Mouse (Mus musculus) forebrain, embryonic 13.5 days (tissue): Measurements from ENCODE around the gene Pla1a. TPM values are rescaled to one million over a fixed set of nuclear protein-coding genes. Genes with fewer than 3 reads are reported as not detected.
A peak's percentile ranks its signal among the peaks of the same experiment; 100 is the strongest.
"Not testable (repeated sequence)": the region's sequence is repeated elsewhere in the genome, so short reads cannot be mapped to it uniquely, and the experiment has no call there.

ENCODE experiments used
- ATAC-seq: fragments of 200-750 bp; cut with Nextera tagmentation; 2 replicates; pipeline ENCODE4 v1.8.0; 2017
- H3K27ac ChIP-seq: fragments of 300-500 bp; sonication (generic); 2 replicates; pipeline ENCODE4 v1.5.1; 2015; ENCODE audit warnings: inconsistent platforms, mild to moderate bottlenecking, moderate library complexity
- H3K27me3 ChIP-seq: fragments of 300-500 bp; sonication (generic); 2 replicates; pipeline ENCODE4 v1.6.1; 2015; ENCODE audit warnings: mild to moderate bottlenecking, inconsistent platforms
- H3K36me3 ChIP-seq: fragments of 300-500 bp; sonication (generic); 2 replicates; pipeline ENCODE4 v1.6.1; 2015; ENCODE audit warnings: mild to moderate bottlenecking, inconsistent platforms; ENCODE audit not compliant: poor library complexity, severe bottlenecking
- H3K4me1 ChIP-seq: fragments of 300-500 bp; sonication (generic); 2 replicates; pipeline ENCODE4 v1.6.1; 2015; ENCODE audit warnings: inconsistent platforms
- H3K4me2 ChIP-seq: fragments of 300-500 bp; sonication (generic); 2 replicates; pipeline ENCODE4 v1.6.1; 2015; ENCODE audit warnings: inconsistent platforms, mild to moderate bottlenecking, moderate library complexity
- H3K4me3 ChIP-seq: fragments of 300-500 bp; sonication (generic); 2 replicates; pipeline ENCODE4 v1.5.1; 2015; ENCODE audit warnings: mild to moderate bottlenecking, inconsistent platforms
- H3K9ac ChIP-seq: fragments of 300-500 bp; sonication (generic); 2 replicates; pipeline ENCODE4 v1.6.1; 2015; ENCODE audit warnings: mild to moderate bottlenecking, inconsistent platforms
- H3K9me3 ChIP-seq: fragments of 300-500 bp; sonication (generic); replicated peaks from 2 replicates; pipeline ENCODE4 v1.6.1; 2016; ENCODE audit warnings: inconsistent platforms
- WGBS: fragments of 180-500 bp; shearing (Covaris S2); methylation state at CpG from one replicate; pipeline ENCODE4 v1.1.7; 2015; 5-methylcytosine and 5-hydroxymethylcytosine counted together
- polyA plus RNA-seq: library from polyadenylated mRNA; unstranded; fragments of >200 nt; fragmentation: Nextera tagmentation; extraction: Ambion mirVana; gene quantifications from 2 replicates; pipeline ENCODE4 v1.2.1, GENCODE M21; 2015

The Pla1a gene
- polyA plus RNA-seq, 1 experiment from 2014 or later, result 0.45 TPM

DNA sequence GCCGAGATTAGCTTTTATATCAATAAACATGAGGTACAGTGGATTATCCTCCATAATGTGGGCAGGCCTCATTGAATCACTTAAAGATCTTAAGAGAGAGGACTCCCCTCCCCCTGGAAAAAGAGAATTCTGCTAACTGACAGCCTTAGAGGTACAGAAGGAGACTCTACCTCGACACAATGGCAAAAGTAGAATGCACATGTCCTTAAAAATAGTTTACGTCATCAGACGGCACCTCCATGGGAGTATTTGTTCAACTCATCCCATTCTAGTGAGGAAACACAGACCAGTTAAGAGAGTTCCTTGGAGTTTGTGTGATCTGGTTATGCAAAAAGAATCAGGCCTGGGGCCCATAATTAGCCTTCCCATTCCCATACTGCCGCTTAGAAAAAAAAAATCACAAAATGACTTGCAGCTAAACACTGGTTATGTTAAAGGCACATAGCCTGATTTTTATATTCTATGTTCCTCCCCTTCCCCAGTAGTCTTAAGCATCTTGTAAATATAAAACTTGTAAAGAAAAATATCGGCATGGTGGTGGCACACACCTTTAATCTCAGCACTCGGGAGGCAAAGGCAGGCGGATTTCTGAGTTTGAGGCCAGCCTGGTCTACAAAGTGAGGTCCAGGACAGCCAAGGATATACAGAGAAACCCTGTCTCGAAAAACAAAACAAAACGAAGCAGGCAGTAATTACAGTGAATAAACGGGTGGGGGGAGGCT lies 21.7 kb upstream of the Pla1a start:
- H3K36me3 ChIP-seq, result peaks cover 10% of the 10 kb centered on the region
- no peak overlapping the region for H3K4me3 ChIP-seq
- no peak overlapping the region for H3K4me2 ChIP-seq
- H3K27ac ChIP-seq, result no peak overlapping the region
- ATAC-seq, result no peak
- H3K9ac ChIP-seq, result no peak overlapping the region
- H3K27me3 ChIP-seq, result no peaks in the 10 kb centered on the region
- no peaks in the 10 kb centered on the region for H3K9me3 ChIP-seq
- 83% methylated on average over 11 of the region's 11 CpGs for WGBS
- peaks cover 19% of the 10 kb centered on the region for H3K4me1 ChIP-seq

DNA sequence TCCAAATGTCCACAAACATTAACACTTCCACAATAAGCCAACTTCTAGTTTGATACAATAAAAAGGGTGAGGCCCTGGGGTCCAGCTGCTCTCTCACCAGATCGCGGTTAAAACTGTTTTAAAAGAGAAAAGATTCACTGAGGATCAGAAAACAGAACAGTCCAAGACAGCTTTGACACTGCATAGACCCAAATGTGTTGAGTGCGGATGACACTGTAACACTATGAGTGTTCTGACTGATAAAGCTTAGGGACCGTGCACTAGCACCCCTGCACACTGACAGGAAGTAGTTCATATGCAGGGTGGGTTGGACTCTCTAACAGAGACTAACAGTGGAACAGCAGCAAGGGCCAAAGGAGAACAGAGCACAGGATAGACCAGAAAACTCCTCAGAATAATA lies 21.0 kb upstream of the Pla1a start:
- Histone ChIP-seq H3K9me3 (no peaks in the 10 kb centered on the region), H3K36me3 (peaks cover 16% of the 10 kb centered on the region), H3K4me1 (peaks cover 19% of the 10 kb centered on the region), H3K4me2 (no peak overlapping the region), H3K27ac (no peak overlapping the region), H3K4me3 (no peak overlapping the region), H3K27me3 (no peaks in the 10 kb centered on the region), H3K9ac (no peak overlapping the region)
- ATAC-seq, result no peak
- WGBS, result 91% methylated on average over 4 of the region's 4 CpGs

DNA sequence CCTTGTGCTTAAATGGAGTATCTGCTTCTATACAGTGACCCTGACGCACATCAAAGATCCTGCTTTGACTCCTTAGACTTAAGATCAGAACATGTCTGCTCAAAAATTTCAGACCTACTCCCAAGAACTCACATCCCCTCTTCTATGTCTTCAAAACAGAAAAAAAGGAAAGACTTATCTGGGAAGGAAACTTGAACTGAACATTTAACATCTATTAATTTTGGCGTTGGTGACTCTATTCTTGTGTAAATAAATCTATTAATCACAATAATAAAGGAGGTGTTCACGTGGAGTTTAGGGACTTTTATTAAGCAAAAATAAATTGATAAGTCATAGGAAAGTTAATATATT lies 20.2 kb upstream of the Pla1a start:
- H3K4me1 ChIP-seq, result peaks cover 19% of the 10 kb centered on the region
- ATAC-seq, result no peak
- peak overlapping the region; percentile 66 for H3K4me2 ChIP-seq
- WGBS, result 32% methylated on average over 3 of the region's 3 CpGs
- peaks cover 24% of the 10 kb centered on the region for H3K36me3 ChIP-seq
- H3K4me3 ChIP-seq, result peak overlapping the region; percentile 81
- H3K9me3 ChIP-seq, result no peaks in the 10 kb centered on the region
- H3K27ac ChIP-seq, result no peak overlapping the region
- peak overlapping the region; percentile 96 for H3K9ac ChIP-seq
- no peaks in the 10 kb centered on the region for H3K27me3 ChIP-seq

GRCm38 (mm10) chr16:38452442-38453202 lies 19.7 kb upstream of the Pla1a start, which contains the start of gene Adprh:
TSS of gene Adprh (minus strand) at chr16:38452703.
- ATAC-seq, result peak; percentile 99
- H3K4me2 ChIP-seq, result peak within 1 kb of the TSS; percentile 66

DNA sequence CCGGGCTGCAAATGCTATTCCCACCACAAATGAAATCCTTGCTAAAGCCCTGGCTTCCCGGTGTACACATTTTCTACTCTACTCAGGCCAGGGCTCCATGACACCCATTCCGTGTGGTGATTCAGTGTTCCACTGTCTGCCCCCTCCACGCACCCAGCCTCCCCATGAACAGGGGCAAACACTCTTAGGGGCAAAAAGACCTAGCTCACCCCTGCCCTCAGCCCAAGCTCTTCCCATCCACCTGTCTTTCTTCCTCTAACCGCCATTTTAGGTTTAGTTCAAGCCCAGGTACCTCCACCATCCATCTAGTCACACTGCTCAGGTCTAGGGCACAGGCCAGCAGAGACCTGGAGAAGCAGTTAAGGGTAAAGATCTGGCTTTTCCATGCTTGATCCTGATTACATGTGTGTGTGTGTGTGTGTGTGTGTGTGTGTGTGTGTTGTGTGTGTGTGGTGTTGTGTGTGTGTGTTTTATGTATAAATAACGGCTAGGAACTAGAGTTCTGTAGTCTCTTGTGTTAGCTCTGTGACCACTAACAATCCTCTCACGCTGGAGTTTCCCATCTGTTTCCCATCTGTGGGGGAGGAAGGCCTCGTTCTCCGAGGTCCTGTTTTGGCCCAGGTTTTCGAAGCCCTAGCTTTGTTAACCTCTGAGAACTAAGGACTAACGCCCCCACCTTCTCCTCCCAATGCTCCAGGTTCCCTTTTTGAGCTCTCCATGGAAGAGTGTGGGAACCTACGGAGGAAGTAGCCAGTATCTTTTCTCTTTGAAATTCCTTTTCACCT lies 18.7 kb upstream of the Pla1a start:
- no peak for ATAC-seq
- Histone ChIP-seq H3K9ac (peak overlapping the region; percentile 96), H3K36me3 (peaks cover 40% of the 10 kb centered on the region), H3K4me1 (peaks cover 19% of the 10 kb centered on the region), H3K4me2 (peak overlapping the region; percentile 66), H3K27me3 (no peaks in the 10 kb centered on the region), H3K9me3 (no peaks in the 10 kb centered on the region), H3K4me3 (peak overlapping the region; percentile 81), H3K27ac (peak overlapping the region; percentile 83; the same call in 1 of the 2 replicates)
- WGBS, result 44% methylated on average over 12 of the region's 12 CpGs

More at GRCm38 (mm10) chr16:38452442-38453202, 19.7 kb upstream of the Pla1a start, which contains the start of gene Adprh:
- Histone ChIP-seq H3K36me3 (peaks cover 30% of the 10 kb centered on the region), H3K4me1 (peaks cover 19% of the 10 kb centered on the region), H3K9ac (peak within 1 kb of the TSS; percentile 96), H3K4me3 (peak within 1 kb of the TSS; percentile 81), H3K27me3 (no peaks in the 10 kb centered on the region), H3K9me3 (no peaks in the 10 kb centered on the region), H3K27ac (peak within 1 kb of the TSS; percentile 83)
- under 1% methylated on average over 57 of the region's 61 CpGs for WGBS

- H3K9me3 ChIP-seq, result no peaks in the 10 kb centered on the region
- H3K36me3 ChIP-seq, result peaks cover 49% of the 10 kb centered on the region
- no peak for ATAC-seq
- peaks cover 19% of the 10 kb centered on the region for H3K4me1 ChIP-seq
- WGBS, result 91% methylated on average over 7 of the region's 7 CpGs
- no peak overlapping the region for H3K27ac ChIP-seq
- no peak overlapping the region for H3K9ac ChIP-seq
- H3K27me3 ChIP-seq, result no peaks in the 10 kb centered on the region
- H3K4me3 ChIP-seq, result no peak overlapping the region
- no peak overlapping the region; the same call in 1 of the 2 replicates for H3K4me2 ChIP-seq
Measured at GRCm38 (mm10) chr16:38450707-38451106, 17.8 kb upstream of the Pla1a start.

DNA sequence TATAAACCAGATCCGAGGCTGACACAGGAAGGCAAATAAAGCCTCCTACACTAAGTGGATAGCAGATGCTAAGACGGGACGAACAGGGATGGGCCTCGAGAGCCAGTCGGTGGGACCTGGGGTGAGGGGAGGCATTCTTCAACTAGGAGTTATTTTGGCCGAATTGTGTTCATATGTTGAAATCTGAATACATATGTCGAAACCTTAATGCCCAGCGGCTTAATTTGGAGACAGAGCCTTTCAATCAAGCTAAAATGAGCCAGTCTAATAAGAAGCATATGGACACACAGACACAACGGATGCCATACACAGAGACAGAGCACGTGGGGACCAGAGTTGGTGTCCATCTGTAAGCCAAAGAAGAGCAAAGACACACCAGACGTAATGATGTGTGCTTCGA lies 15.5 kb upstream of the Pla1a start:
- peaks cover 19% of the 10 kb centered on the region for H3K4me1 ChIP-seq
- 95% methylated on average over 12 of the region's 12 CpGs for WGBS

DNA sequence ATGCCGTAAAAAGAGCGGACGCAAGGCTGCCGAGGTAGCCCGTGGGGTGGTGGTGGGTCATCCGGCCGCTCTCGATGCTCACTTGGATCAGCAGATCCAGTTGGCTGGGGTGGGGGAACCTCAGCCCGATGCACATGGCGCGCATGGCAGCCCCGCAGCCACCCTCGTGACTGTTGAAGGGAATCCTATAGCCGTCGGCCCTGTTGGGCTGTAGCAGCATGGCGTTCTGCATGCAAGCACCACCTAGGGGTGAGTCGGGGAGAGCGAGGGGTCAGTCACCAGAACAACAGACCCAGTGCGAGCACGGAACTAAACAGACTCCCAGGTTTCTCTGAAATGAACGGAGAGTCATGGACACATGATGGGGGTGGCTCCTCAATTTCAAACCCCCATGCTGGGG lies 14.4 kb upstream of the Pla1a start:
- no peak overlapping the region for H3K4me3 ChIP-seq
- no peak overlapping the region for H3K9ac ChIP-seq
- ATAC-seq, result no peak
- 88% methylated on average over 21 of the region's 21 CpGs for WGBS
- no peaks in the 10 kb centered on the region for H3K27me3 ChIP-seq
- no peaks in the 10 kb centered on the region for H3K9me3 ChIP-seq
- H3K27ac ChIP-seq, result no peak overlapping the region
- H3K4me1 ChIP-seq, result peaks cover 16% of the 10 kb centered on the region
- peaks cover 81% of the 10 kb centered on the region for H3K36me3 ChIP-seq
- H3K4me2 ChIP-seq, result no peak overlapping the region

More for the DNA sequence above, 15.5 kb upstream of the Pla1a start:
- no peaks in the 10 kb centered on the region for H3K27me3 ChIP-seq
- H3K27ac ChIP-seq, result no peak overlapping the region
- H3K4me2 ChIP-seq, result no peak overlapping the region
- H3K36me3 ChIP-seq, result peaks cover 71% of the 10 kb centered on the region
- H3K9me3 ChIP-seq, result no peaks in the 10 kb centered on the region
- H3K9ac ChIP-seq, result no peak overlapping the region
- ATAC-seq, result no peak
- no peak overlapping the region for H3K4me3 ChIP-seq

DNA sequence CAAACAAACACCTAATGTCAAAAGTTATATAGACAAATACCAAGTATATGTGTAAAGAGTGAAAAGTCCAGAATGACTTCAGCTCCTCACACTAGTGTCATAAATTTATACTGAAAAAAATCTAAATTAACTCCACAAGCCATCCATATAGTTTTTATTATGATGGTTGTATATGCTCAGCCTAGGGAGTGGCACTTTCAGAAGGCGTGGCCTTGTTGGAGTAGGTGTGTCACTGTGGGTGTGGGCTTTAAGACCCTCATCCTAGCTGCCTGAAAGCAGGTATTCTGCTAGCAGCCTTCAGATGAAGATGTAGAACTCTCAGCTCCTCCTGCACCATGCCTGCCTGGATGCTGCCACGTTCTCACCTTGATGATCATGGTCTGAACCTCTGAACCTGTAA lies 13.2 kb upstream of the Pla1a start:
- H3K27me3 ChIP-seq, H3K4me2 ChIP-seq, H3K9ac ChIP-seq, H3K4me3 ChIP-seq, H3K9me3 ChIP-seq, H3K4me1 ChIP-seq, ATAC-seq, H3K27ac ChIP-seq: not testable (repeated sequence)
- peaks cover 85% of the 10 kb centered on the region for H3K36me3 ChIP-seq
- WGBS, result 98% methylated on average over 2 of the region's 2 CpGs

DNA sequence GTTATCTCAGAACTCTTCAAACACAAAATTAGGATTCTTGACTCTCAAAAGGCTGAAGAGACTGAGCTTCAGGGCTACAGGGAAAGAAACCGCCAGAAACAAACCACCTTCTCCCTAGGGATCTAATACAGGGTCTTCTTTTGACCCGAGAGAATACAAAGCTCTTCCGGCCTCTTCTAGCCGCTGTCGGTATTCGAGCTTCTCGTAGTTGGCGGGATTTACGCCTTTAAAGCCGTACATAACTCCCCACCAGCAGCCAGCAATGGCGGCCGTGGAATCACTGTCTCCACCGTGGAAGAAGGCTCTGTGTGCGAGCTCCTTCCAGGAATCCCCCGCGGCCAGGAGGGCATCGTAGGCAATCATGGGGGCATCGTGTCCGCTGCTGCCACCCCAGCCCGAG lies 12.6 kb upstream of the Pla1a start:
- Histone ChIP-seq H3K9me3 (no peaks in the 10 kb centered on the region), H3K4me1 (0 out of 2 replicates have a peak, but pooled peaks cover 5% of the 10 kb centered on the region), H3K4me2 (no peak overlapping the region), H3K27ac (no peak overlapping the region), H3K36me3 (peaks cover 84% of the 10 kb centered on the region), H3K27me3 (no peaks in the 10 kb centered on the region), H3K9ac (no peak overlapping the region), H3K4me3 (no peak overlapping the region)
- ATAC-seq, result no peak
- 95% methylated on average over 20 of the region's 20 CpGs for WGBS

DNA sequence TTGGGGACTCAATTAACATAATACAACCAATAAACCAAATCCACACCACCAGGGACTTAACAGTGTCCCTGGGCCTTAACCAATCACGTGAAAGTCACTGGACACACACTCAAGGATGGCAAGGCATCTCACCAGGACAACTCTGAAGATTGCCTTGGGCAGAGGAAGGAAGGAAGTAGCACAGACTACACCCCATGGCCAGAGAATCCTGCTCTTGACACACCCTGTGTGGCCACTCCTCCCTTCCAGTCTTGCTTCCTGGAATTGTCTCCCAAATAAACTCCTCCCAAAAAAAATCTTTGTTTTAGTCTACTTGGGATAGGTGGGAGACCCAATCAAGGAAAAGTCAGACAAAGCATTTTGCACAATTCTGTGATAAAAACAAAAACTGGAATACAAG lies 12.1 kb upstream of the Pla1a start:
- H3K36me3 ChIP-seq, result peaks cover 79% of the 10 kb centered on the region
- H3K27ac ChIP-seq, result no peak overlapping the region
- WGBS, result 91% methylated on average over 1 of the region's 1 CpGs
- 0 out of 2 replicates have a peak, but pooled peaks cover 2% of the 10 kb centered on the region for H3K4me1 ChIP-seq
- no peak overlapping the region for H3K4me3 ChIP-seq
- no peak for ATAC-seq
- no peaks in the 10 kb centered on the region for H3K9me3 ChIP-seq
- no peak overlapping the region for H3K9ac ChIP-seq
- H3K27me3 ChIP-seq, result no peaks in the 10 kb centered on the region
- no peak overlapping the region for H3K4me2 ChIP-seq
